Mouse (Mus musculus): ENCODE measurements at regions not wholly inside any gene's neighbourhood (a gene's known extent, or its start where the extent isn't known, plus 50 kb on each side); places are given as distances from the start of the nearest gene placed in this dataset.

GRCm38 (mm10) chr13:47999399-47999798 is 261.6 kb upstream of the Id4 start:
- no peaks in the 10 kb centered on the region for H3K36me3 ChIP-seq
- H3K9ac ChIP-seq: no peak overlapping the region
- no peak for ATAC-seq (ENCODE audit: insufficient number of reproducible peaks, low FRiP score, low TSS enrichment, low read depth)
- no peak overlapping the region for H3K4me2 ChIP-seq (replicated peaks)
- H3K9me3 ChIP-seq (replicated peaks): no peaks in the 10 kb centered on the region
- H3K27me3 ChIP-seq: no peaks in the 10 kb centered on the region
- H3K4me3 ChIP-seq (replicated peaks): no peak overlapping the region
- H3K4me1 ChIP-seq: no peaks in the 10 kb centered on the region
- WGBS: 74% methylated on average over 4 of the region's 4 CpGs
- H3K27ac ChIP-seq (replicated peaks): no peak overlapping the region

- 88% methylated on average over 4 of the region's 4 CpGs for WGBS
- H3K9me3 ChIP-seq (replicated peaks): no peaks in the 10 kb centered on the region
- H3K4me2 ChIP-seq (replicated peaks): no peak overlapping the region
- H3K36me3 ChIP-seq: no peaks in the 10 kb centered on the region
- H3K27ac ChIP-seq (replicated peaks): no peak overlapping the region
- H3K4me3 ChIP-seq (replicated peaks): no peak overlapping the region
- no peaks in the 10 kb centered on the region for H3K4me1 ChIP-seq
- H3K9ac ChIP-seq: no peak overlapping the region
- no peak for ATAC-seq (ENCODE audit: insufficient number of reproducible peaks, low FRiP score, low TSS enrichment, low read depth)
- no peaks in the 10 kb centered on the region for H3K27me3 ChIP-seq
These were observed 257.9 kb upstream of the Id4 start for GRCm38 (mm10) chr13:48003126-48003525.

GRCm38 (mm10) chr13:48013336-48013750 is 247.7 kb upstream of the Id4 start:
- Histone ChIP-seq H3K27me3 (no peaks in the 10 kb centered on the region), H3K4me1 (peaks cover 6% of the 10 kb centered on the region; the same call in 1 of the 2 replicates), H3K4me2 (replicated peaks) (no peak overlapping the region), H3K36me3 (no peaks in the 10 kb centered on the region), H3K27ac (replicated peaks) (no peak overlapping the region), H3K9ac (no peak overlapping the region), H3K4me3 (replicated peaks) (no peak overlapping the region), H3K9me3 (replicated peaks) (no peaks in the 10 kb centered on the region)
- WGBS: 65% methylated on average over 7 of the region's 7 CpGs
- no peak for ATAC-seq (ENCODE audit: insufficient number of reproducible peaks, low FRiP score, low TSS enrichment, low read depth)

GRCm38 (mm10) chr13:48015296-48015695 is 245.7 kb upstream of the Id4 start:
- H3K27me3 ChIP-seq: no peaks in the 10 kb centered on the region
- H3K4me2 ChIP-seq (replicated peaks): no peak overlapping the region
- ATAC-seq (ENCODE audit: insufficient number of reproducible peaks, low FRiP score, low TSS enrichment, low read depth): no peak
- no peaks in the 10 kb centered on the region for H3K9me3 ChIP-seq (replicated peaks)
- peaks cover 6% of the 10 kb centered on the region; the same call in 1 of the 2 replicates for H3K4me1 ChIP-seq
- no peak overlapping the region for H3K9ac ChIP-seq
- H3K27ac ChIP-seq (replicated peaks): no peak overlapping the region
- no peak overlapping the region for H3K4me3 ChIP-seq (replicated peaks)
- H3K36me3 ChIP-seq: no peaks in the 10 kb centered on the region
- WGBS: 82% methylated on average over 4 of the region's 4 CpGs

- Histone ChIP-seq H3K36me3 (no peaks in the 10 kb centered on the region), H3K4me1 (peaks cover 6% of the 10 kb centered on the region; the same call in 1 of the 2 replicates), H3K4me3 (replicated peaks) (no peak overlapping the region), H3K4me2 (replicated peaks) (no peak overlapping the region), H3K27me3 (no peaks in the 10 kb centered on the region), H3K27ac (replicated peaks) (no peak overlapping the region), H3K9me3 (replicated peaks) (no peaks in the 10 kb centered on the region), H3K9ac (no peak overlapping the region)
- no peak for ATAC-seq (ENCODE audit: insufficient number of reproducible peaks, low FRiP score, low TSS enrichment, low read depth)
- WGBS: 68% methylated on average over 3 of the region's 3 CpGs
These were observed 245.0 kb upstream of the Id4 start for GRCm38 (mm10) chr13:48016051-48016450.

- Histone ChIP-seq H3K9me3 (replicated peaks) (no peaks in the 10 kb centered on the region), H3K4me3 (replicated peaks) (no peak overlapping the region), H3K9ac (no peak overlapping the region), H3K36me3 (no peaks in the 10 kb centered on the region), H3K27me3 (no peaks in the 10 kb centered on the region), H3K4me1 (peaks cover 6% of the 10 kb centered on the region; the same call in 1 of the 2 replicates), H3K4me2 (replicated peaks) (no peak overlapping the region), H3K27ac (replicated peaks) (no peak overlapping the region)
- ATAC-seq (ENCODE audit: insufficient number of reproducible peaks, low FRiP score, low TSS enrichment, low read depth): no peak
- WGBS: 65% methylated on average over 6 of the region's 6 CpGs
These were observed 244.4 kb upstream of the Id4 start for GRCm38 (mm10) chr13:48016606-48017005.

- Histone ChIP-seq H3K4me2 (replicated peaks) (no peak overlapping the region), H3K4me1 (peaks cover 6% of the 10 kb centered on the region; the same call in 1 of the 2 replicates), H3K4me3 (replicated peaks) (no peak overlapping the region), H3K9me3 (replicated peaks) (no peaks in the 10 kb centered on the region), H3K27me3 (no peaks in the 10 kb centered on the region), H3K9ac (no peak overlapping the region), H3K27ac (replicated peaks) (no peak overlapping the region), H3K36me3 (no peaks in the 10 kb centered on the region)
- 73% methylated on average over 8 of the region's 8 CpGs for WGBS
- ATAC-seq (ENCODE audit: insufficient number of reproducible peaks, low FRiP score, low TSS enrichment, low read depth): peak; percentile 76
These were observed 243.4 kb upstream of the Id4 start for GRCm38 (mm10) chr13:48017649-48018048.

GRCm38 (mm10) chr13:48018606-48019005 is 242.4 kb upstream of the Id4 start:
- no peak for ATAC-seq (ENCODE audit: insufficient number of reproducible peaks, low FRiP score, low TSS enrichment, low read depth)
- no peak overlapping the region for H3K4me3 ChIP-seq (replicated peaks)
- no peak overlapping the region for H3K9ac ChIP-seq
- no peaks in the 10 kb centered on the region for H3K9me3 ChIP-seq (replicated peaks)
- H3K27me3 ChIP-seq: no peaks in the 10 kb centered on the region
- no peak overlapping the region for H3K4me2 ChIP-seq (replicated peaks)
- no peak overlapping the region for H3K27ac ChIP-seq (replicated peaks)
- no peaks in the 10 kb centered on the region for H3K36me3 ChIP-seq
- H3K4me1 ChIP-seq: peaks cover 6% of the 10 kb centered on the region; the same call in 1 of the 2 replicates
- 73% methylated on average over 5 of the region's 5 CpGs for WGBS

- no peak for ATAC-seq (ENCODE audit: insufficient number of reproducible peaks, low FRiP score, low TSS enrichment, low read depth)
- H3K36me3 ChIP-seq: no peaks in the 10 kb centered on the region
- H3K9ac ChIP-seq: no peak overlapping the region
- no peak overlapping the region for H3K27ac ChIP-seq (replicated peaks)
- H3K4me1 ChIP-seq: peaks cover 7% of the 10 kb centered on the region
- 56% methylated on average over 7 of the region's 7 CpGs for WGBS
- no peaks in the 10 kb centered on the region for H3K9me3 ChIP-seq (replicated peaks)
- no peak overlapping the region for H3K4me2 ChIP-seq (replicated peaks)
- H3K27me3 ChIP-seq: no peaks in the 10 kb centered on the region
- no peak overlapping the region for H3K4me3 ChIP-seq (replicated peaks)
These were observed 237.9 kb upstream of the Id4 start for GRCm38 (mm10) chr13:48022958-48023615.

- no peak overlapping the region for H3K9ac ChIP-seq
- H3K36me3 ChIP-seq: no peaks in the 10 kb centered on the region
- no peak overlapping the region for H3K4me3 ChIP-seq (replicated peaks)
- no peaks in the 10 kb centered on the region for H3K27me3 ChIP-seq
- no peak overlapping the region for H3K27ac ChIP-seq (replicated peaks)
- 24% methylated on average over 7 of the region's 7 CpGs for WGBS
- no peaks in the 10 kb centered on the region for H3K9me3 ChIP-seq (replicated peaks)
- ATAC-seq (ENCODE audit: insufficient number of reproducible peaks, low FRiP score, low TSS enrichment, low read depth): no peak; the same call in 1 of the 2 replicates
- H3K4me1 ChIP-seq: peaks cover 8% of the 10 kb centered on the region
- H3K4me2 ChIP-seq (replicated peaks): no peak overlapping the region
These were observed 233.1 kb upstream of the Id4 start for GRCm38 (mm10) chr13:48027775-48028489.

GRCm38 (mm10) chr13:48031491-48031890 is 229.5 kb upstream of the Id4 start:
- no peak overlapping the region for H3K9ac ChIP-seq
- no peak for ATAC-seq (ENCODE audit: insufficient number of reproducible peaks, low FRiP score, low TSS enrichment, low read depth)
- H3K4me2 ChIP-seq (replicated peaks): no peak overlapping the region
- H3K27me3 ChIP-seq: no peaks in the 10 kb centered on the region
- no peaks in the 10 kb centered on the region for H3K36me3 ChIP-seq
- no peaks in the 10 kb centered on the region for H3K9me3 ChIP-seq (replicated peaks)
- H3K4me1 ChIP-seq: peaks cover 8% of the 10 kb centered on the region
- H3K27ac ChIP-seq (replicated peaks): no peak overlapping the region
- H3K4me3 ChIP-seq (replicated peaks): no peak overlapping the region
- 68% methylated on average over 8 of the region's 8 CpGs for WGBS
